Mouse (Mus musculus): Measurements from ENCODE around the gene Gnmt. TPM values are rescaled to one million over a fixed set of nuclear protein-coding genes. Genes with fewer than 3 reads are reported as not detected.

The Gnmt gene
- polyA plus RNA-seq (2014; fragmentation: Nextera tagmentation; extraction: Ambion mirVana): 0.58 and 0.79 TPM in 2 replicates

- WGBS: 21% methylated on average over 24 of the region's 24 CpGs
- Histone ChIP-seq H3K27me3 (replicated peaks; ENCODE audit: control insufficient read depth, insufficient read depth, low read length) (peaks cover 6% of the 10 kb centered on the region; the same call in 1 of the 2 replicates), H3K4me1 (ENCODE audit: control insufficient read depth, insufficient read depth, low read length) (no peaks in the 10 kb centered on the region), H3K36me3 (ENCODE audit: control insufficient read depth, insufficient read depth, low read length) (peaks cover 3% of the 10 kb centered on the region; the same call in 1 of the 2 replicates), H3K27ac (ENCODE audit: low read depth, low read length) (no peak within 1 kb of the TSS), H3K9ac (ENCODE audit: low read length) (peak within 1 kb of the TSS; percentile 43; the same call in 1 of the 2 replicates), H3K4me2 (ENCODE audit: low read length) (no peak within 1 kb of the TSS), H3K9me3 (replicated peaks; ENCODE audit: control insufficient read depth, low read length) (no peaks in the 10 kb centered on the region), H3K4me3 (ENCODE audit: low read depth, low read length) (no peak within 1 kb of the TSS)
- no peak for ATAC-seq
- DNase-seq (ENCODE audit: low spot score): no peak
These were observed at the start of gene Gnmt for GRCm38 (mm10) chr17:46728904-46729318. Gene Gnmt, minus strand, starts transcription at chr17:46729168.

GRCm38 (mm10) chr17:46776087-46776486 lies 47.1 kb upstream of the Gnmt start:
- H3K9me3 ChIP-seq (replicated peaks; ENCODE audit: control insufficient read depth, low read length): no peaks in the 10 kb centered on the region
- H3K27me3 ChIP-seq (replicated peaks; ENCODE audit: control insufficient read depth, insufficient read depth, low read length): no peaks in the 10 kb centered on the region
- DNase-seq (ENCODE audit: low spot score): no peak
- H3K27ac ChIP-seq (ENCODE audit: low read depth, low read length): no peak overlapping the region
- H3K9ac ChIP-seq (ENCODE audit: low read length): no peak overlapping the region
- no peak overlapping the region for H3K4me3 ChIP-seq (ENCODE audit: low read depth, low read length)
- WGBS: 87% methylated on average over 3 of the region's 3 CpGs
- H3K36me3 ChIP-seq (ENCODE audit: control insufficient read depth, insufficient read depth, low read length): peaks cover 65% of the 10 kb centered on the region
- no peak for ATAC-seq
- no peak overlapping the region for H3K4me2 ChIP-seq (ENCODE audit: low read length)
- peaks cover 14% of the 10 kb centered on the region for H3K4me1 ChIP-seq (ENCODE audit: control insufficient read depth, insufficient read depth, low read length)

- 95% methylated on average over 9 of the region's 9 CpGs for WGBS
- Histone ChIP-seq H3K36me3 (ENCODE audit: control insufficient read depth, insufficient read depth, low read length) (peaks cover 60% of the 10 kb centered on the region), H3K4me3 (ENCODE audit: low read depth, low read length) (no peak overlapping the region), H3K4me2 (ENCODE audit: low read length) (no peak overlapping the region), H3K27me3 (replicated peaks; ENCODE audit: control insufficient read depth, insufficient read depth, low read length) (no peaks in the 10 kb centered on the region), H3K9ac (ENCODE audit: low read length) (no peak overlapping the region), H3K9me3 (replicated peaks; ENCODE audit: control insufficient read depth, low read length) (no peaks in the 10 kb centered on the region), H3K27ac (ENCODE audit: low read depth, low read length) (no peak overlapping the region), H3K4me1 (ENCODE audit: control insufficient read depth, insufficient read depth, low read length) (peaks cover 14% of the 10 kb centered on the region)
- ATAC-seq: no peak
- no peak for DNase-seq (ENCODE audit: low spot score)
These were observed 46.1 kb upstream of the Gnmt start for GRCm38 (mm10) chr17:46775070-46775469.

DNA sequence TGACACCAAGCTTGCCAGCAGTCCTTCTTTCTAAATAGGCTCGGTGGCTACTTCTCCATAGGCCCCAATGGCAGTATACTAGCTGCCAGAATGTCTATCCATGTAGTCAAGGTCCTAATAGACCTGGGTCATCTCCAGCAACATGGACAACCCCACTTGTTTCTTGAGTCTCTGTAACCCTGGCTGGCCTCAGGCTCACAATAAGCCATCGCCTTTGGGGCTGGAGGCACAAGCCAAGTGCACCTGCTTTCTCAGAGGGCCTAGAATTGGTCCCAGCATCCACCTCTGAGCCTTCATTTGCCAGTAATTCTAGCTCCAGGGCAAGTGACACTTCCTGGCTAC lies 45.1 kb upstream of the Gnmt start:
- peaks cover 50% of the 10 kb centered on the region for H3K36me3 ChIP-seq (ENCODE audit: control insufficient read depth, insufficient read depth, low read length)
- WGBS: 44% methylated on average over 2 of the region's 2 CpGs
- H3K9me3 ChIP-seq (replicated peaks; ENCODE audit: control insufficient read depth, low read length): no peaks in the 10 kb centered on the region
- ATAC-seq: no peak
- H3K4me1 ChIP-seq (ENCODE audit: control insufficient read depth, insufficient read depth, low read length): peaks cover 14% of the 10 kb centered on the region
- DNase-seq (ENCODE audit: low spot score): no peak
- H3K4me2 ChIP-seq (ENCODE audit: low read length): peak overlapping the region; percentile 83
- no peak overlapping the region for H3K4me3 ChIP-seq (ENCODE audit: low read depth, low read length)
- peak overlapping the region; percentile 41; the same call in 1 of the 2 replicates for H3K27ac ChIP-seq (ENCODE audit: low read depth, low read length)
- H3K9ac ChIP-seq (ENCODE audit: low read length): no peak overlapping the region
- no peaks in the 10 kb centered on the region for H3K27me3 ChIP-seq (replicated peaks; ENCODE audit: control insufficient read depth, insufficient read depth, low read length)

DNA sequence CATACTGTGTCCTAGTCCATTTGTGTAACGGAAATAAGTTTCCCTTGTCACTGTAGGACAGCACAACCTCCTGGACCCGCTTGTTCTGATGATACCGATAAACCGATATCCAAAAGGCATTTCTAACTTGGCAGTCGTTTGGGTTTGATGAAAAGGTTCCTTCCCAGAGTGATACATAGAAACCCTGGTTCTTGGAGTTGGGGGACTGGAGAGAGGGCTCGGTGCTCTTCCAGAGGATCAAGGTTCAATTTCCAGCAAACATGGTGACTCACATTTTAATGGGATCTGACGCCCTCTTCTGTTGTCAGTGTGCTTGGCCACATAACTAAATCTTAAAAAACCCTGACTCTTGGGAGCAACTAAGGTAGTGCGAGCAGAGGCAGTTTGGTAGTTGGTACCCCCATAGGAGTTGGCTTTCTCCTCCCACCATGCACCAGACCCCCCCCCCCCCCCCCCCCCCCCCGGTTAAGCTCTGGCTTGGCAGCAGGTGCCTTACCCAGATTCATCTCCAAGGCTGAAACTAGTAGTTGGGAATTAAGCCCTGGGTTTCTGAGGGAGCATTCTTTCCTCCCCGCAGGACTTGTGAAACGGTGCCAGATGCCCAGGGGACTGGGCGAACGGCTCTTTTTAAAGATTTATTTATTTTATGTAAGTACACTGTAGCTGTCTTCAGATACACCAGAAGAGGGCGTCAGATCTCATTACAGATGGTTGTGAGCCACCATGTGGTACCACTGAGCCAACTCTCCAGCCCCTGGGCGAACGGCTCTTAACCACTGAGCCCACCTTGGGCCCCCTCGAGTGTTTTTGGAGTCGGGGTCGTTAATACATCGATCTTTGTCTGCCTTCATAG lies 44.5 kb upstream of the Gnmt start:
- 6% methylated on average over 19 of the region's 20 CpGs for WGBS

DNA sequence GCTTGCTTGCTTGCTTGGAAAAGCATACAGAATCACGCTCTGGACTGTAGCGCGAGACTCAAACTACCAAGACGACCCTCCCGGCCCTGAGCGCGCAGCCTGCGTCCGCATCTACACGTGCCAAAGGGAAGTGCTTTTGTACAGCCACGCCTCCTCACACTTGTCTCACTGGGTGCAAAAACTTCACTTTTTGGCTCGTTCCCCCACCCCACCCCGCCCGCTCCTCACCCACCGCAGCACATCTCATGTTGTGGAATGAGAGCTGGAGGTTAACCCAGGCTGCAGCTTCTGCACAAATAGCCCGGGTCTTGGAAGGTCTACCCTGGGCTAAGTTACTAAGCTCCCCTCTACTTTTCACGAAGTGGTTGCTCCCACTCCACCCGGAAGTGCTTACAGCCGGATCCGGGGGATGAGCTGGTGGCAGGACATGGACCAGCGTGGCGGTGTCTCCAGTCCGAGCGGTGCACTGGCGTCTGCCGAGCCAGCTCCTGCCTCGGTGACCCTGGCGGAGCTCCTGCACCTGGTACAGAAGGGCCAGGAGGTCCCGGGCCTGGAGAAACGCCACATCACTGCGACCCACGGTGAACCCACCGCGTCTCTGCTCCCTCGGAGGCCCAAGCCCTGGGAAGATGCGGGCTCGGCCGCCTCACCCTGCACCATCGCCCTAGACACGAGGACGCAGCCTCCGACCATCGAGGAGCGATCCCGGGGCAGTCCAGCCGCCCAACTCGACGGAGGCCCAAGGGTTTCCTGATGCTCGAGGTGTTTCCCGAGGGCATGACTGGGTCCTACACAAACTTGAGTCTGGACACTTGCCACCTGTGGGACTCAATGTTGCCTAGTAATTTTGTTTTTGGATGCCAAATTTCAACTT lies 43.7 kb upstream of the Gnmt start, which contains the start of gene 2310039H08Rik:
Gene 2310039H08Rik, plus strand, starts transcription at position 232 of the 874 bp plus-strand sequence.
- Histone ChIP-seq H3K4me3 (ENCODE audit: low read depth, low read length) (peak within 1 kb of the TSS; percentile 76), H3K9me3 (replicated peaks; ENCODE audit: control insufficient read depth, low read length) (no peaks in the 10 kb centered on the region), H3K27ac (ENCODE audit: low read depth, low read length) (peak within 1 kb of the TSS; percentile 65; the same call in 1 of the 2 replicates), H3K27me3 (replicated peaks; ENCODE audit: control insufficient read depth, insufficient read depth, low read length) (no peaks in the 10 kb centered on the region), H3K4me2 (ENCODE audit: low read length) (peak within 1 kb of the TSS; percentile 83), H3K4me1 (ENCODE audit: control insufficient read depth, insufficient read depth, low read length) (peaks cover 14% of the 10 kb centered on the region), H3K36me3 (ENCODE audit: control insufficient read depth, insufficient read depth, low read length) (peaks cover 35% of the 10 kb centered on the region), H3K9ac (ENCODE audit: low read length) (peak within 1 kb of the TSS; percentile 72)
- peak; percentile 93 for ATAC-seq
- WGBS: under 1% methylated on average over 50 of the region's 50 CpGs
- DNase-seq (ENCODE audit: low spot score): peak; percentile 92

More for the DNA sequence above, 44.5 kb upstream of the Gnmt start:
- H3K4me2 ChIP-seq (ENCODE audit: low read length): peak overlapping the region; percentile 83
- H3K4me3 ChIP-seq (ENCODE audit: low read depth, low read length): peak overlapping the region; percentile 76
- peaks cover 14% of the 10 kb centered on the region for H3K4me1 ChIP-seq (ENCODE audit: control insufficient read depth, insufficient read depth, low read length)
- H3K36me3 ChIP-seq (ENCODE audit: control insufficient read depth, insufficient read depth, low read length): peaks cover 44% of the 10 kb centered on the region
- no peaks in the 10 kb centered on the region for H3K9me3 ChIP-seq (replicated peaks; ENCODE audit: control insufficient read depth, low read length)
- no peaks in the 10 kb centered on the region for H3K27me3 ChIP-seq (replicated peaks; ENCODE audit: control insufficient read depth, insufficient read depth, low read length)
- H3K27ac ChIP-seq (ENCODE audit: low read depth, low read length): peak overlapping the region; percentile 65; the same call in 1 of the 2 replicates
- peak overlapping the region; percentile 72 for H3K9ac ChIP-seq (ENCODE audit: low read length)
- no peak for ATAC-seq
- DNase-seq (ENCODE audit: low spot score): peak; percentile 47

GRCm38 (mm10) chr17:46772038-46772403 lies 43.1 kb upstream of the Gnmt start:
- Histone ChIP-seq H3K4me2 (ENCODE audit: low read length) (peak overlapping the region; percentile 83), H3K36me3 (ENCODE audit: control insufficient read depth, insufficient read depth, low read length) (peaks cover 29% of the 10 kb centered on the region), H3K27me3 (replicated peaks; ENCODE audit: control insufficient read depth, insufficient read depth, low read length) (no peaks in the 10 kb centered on the region), H3K9me3 (replicated peaks; ENCODE audit: control insufficient read depth, low read length) (no peaks in the 10 kb centered on the region), H3K27ac (ENCODE audit: low read depth, low read length) (peak overlapping the region; percentile 65; the same call in 1 of the 2 replicates), H3K4me1 (ENCODE audit: control insufficient read depth, insufficient read depth, low read length) (peaks cover 14% of the 10 kb centered on the region), H3K4me3 (ENCODE audit: low read depth, low read length) (peak overlapping the region; percentile 76), H3K9ac (ENCODE audit: low read length) (peak overlapping the region; percentile 72)
- WGBS: 9% methylated on average over 5 of the region's 5 CpGs
- DNase-seq (ENCODE audit: low spot score): no peak
- ATAC-seq: peak; percentile 45

GRCm38 (mm10) chr17:46771616-46772015 lies 42.6 kb upstream of the Gnmt start:
- no peak for DNase-seq (ENCODE audit: low spot score)
- Histone ChIP-seq H3K36me3 (ENCODE audit: control insufficient read depth, insufficient read depth, low read length) (peaks cover 26% of the 10 kb centered on the region), H3K4me3 (ENCODE audit: low read depth, low read length) (peak overlapping the region; percentile 76), H3K9me3 (replicated peaks; ENCODE audit: control insufficient read depth, low read length) (no peaks in the 10 kb centered on the region), H3K4me2 (ENCODE audit: low read length) (peak overlapping the region; percentile 83), H3K9ac (ENCODE audit: low read length) (peak overlapping the region; percentile 72), H3K27ac (ENCODE audit: low read depth, low read length) (peak overlapping the region; percentile 65; the same call in 1 of the 2 replicates), H3K4me1 (ENCODE audit: control insufficient read depth, insufficient read depth, low read length) (peaks cover 14% of the 10 kb centered on the region), H3K27me3 (replicated peaks; ENCODE audit: control insufficient read depth, insufficient read depth, low read length) (no peaks in the 10 kb centered on the region)
- no peak for ATAC-seq
- WGBS: 68% methylated on average over 17 of the region's 17 CpGs
